Comparison of ENCODE assay signal across 9 mouse cellular contexts in the genomic region with DNA sequence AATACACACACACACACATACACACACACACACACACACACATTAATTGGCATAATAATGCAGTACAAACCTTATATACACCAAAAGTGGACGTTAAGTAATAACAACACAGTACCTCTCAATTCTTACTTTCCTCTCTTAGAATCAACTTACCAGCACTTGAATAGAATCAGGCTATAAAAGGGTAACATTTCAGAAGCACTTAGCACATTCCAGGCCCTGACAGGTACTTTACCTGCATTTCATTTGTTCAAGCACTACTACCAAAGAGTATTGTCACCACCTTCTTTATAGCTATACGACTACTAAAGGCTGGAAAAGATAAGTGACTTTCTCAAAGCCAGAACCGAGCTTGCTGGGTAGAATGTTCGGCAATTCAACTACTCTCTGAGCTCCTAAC. TPM values are rescaled to one million over a fixed set of nuclear protein-coding genes. Genes with fewer than 3 reads are reported as not detected.
A peak's percentile ranks its signal among the peaks of the same experiment; 100 is the strongest.
DNase-seq lines count a peak whose midpoint lies in the region; ATAC-seq and TF ChIP-seq lines count a peak whose summit lies in the region.
"Had no signal": no experiment of that assay in that cellular context is flagged by ENCODE, and none has a peak within 500 bp of the region (broad histone marks: within the 10 kb centered on the region; RNA-seq: fewer than 3 reads in every experiment).

No protein-coding gene starts in this region.

- H3K36me3 ChIP-seq in heart, embryonic 12.5 days: 0 out of 2 replicates have a peak, but pooled peaks cover 3% of the 10 kb centered on the region
- H3K36me3 ChIP-seq in ES-E14 (ENCODE audit: control insufficient read depth, insufficient read depth, low read length, poor library complexity, severe bottlenecking): no peaks in the 10 kb centered on the region
- H3K36me3 ChIP-seq in hindbrain, embryonic 15.5 days: no peaks in the 10 kb centered on the region
- H3K36me3 ChIP-seq in midbrain, embryonic 10.5 days: 0 out of 2 replicates have a peak, but pooled peaks cover 3% of the 10 kb centered on the region

- peaks cover 6% of the 10 kb centered on the region for H3K4me1 ChIP-seq in heart, embryonic 12.5 days (replicated peaks)
- H3K4me1 ChIP-seq in ES-E14 (ENCODE audit: control insufficient read depth in 2 of 2, insufficient read depth in 2 of 2, low read length in 2 of 2, poor library complexity in 1 of 2): no peaks in the 10 kb centered on the region
- H3K4me1 ChIP-seq in hindbrain, embryonic 15.5 days (replicated peaks): peaks cover 18% of the 10 kb centered on the region
- H3K4me1 ChIP-seq in midbrain, embryonic 10.5 days: peaks cover 9% of the 10 kb centered on the region

- H3K9ac ChIP-seq in heart, embryonic 12.5 days: no peak overlapping the region
- no peak overlapping the region for H3K9ac ChIP-seq in ES-E14 (ENCODE audit: insufficient read depth, low read depth, low read length, poor library complexity, severe bottlenecking)
- H3K9ac ChIP-seq in hindbrain, embryonic 15.5 days: no peak overlapping the region; the same call in 1 of the 2 replicates

- H3K9me3 ChIP-seq in heart, embryonic 12.5 days (replicated peaks): no peaks in the 10 kb centered on the region
- H3K9me3 ChIP-seq in ES-E14 (ENCODE audit: control insufficient read depth, insufficient read depth, low read depth, low read length): no peaks in the 10 kb centered on the region
- no peaks in the 10 kb centered on the region for H3K9me3 ChIP-seq in hindbrain, embryonic 15.5 days
- H3K9me3 ChIP-seq in midbrain, embryonic 10.5 days (replicated peaks): no peaks in the 10 kb centered on the region

- ATAC-seq in heart, embryonic 12.5 days (ENCODE audit: insufficient number of reproducible peaks, low FRiP score): no peak
- ATAC-seq in hindbrain, embryonic 15.5 days (ENCODE audit: low FRiP score, low read depth): no peak

- peak overlapping the region; percentile 90; the same call in 1 of the 2 replicates for H3K4me3 ChIP-seq in heart, embryonic 12.5 days
- H3K4me3 ChIP-seq in ES-E14 (ENCODE audit: insufficient read depth in 1 of 2, low read depth in 1 of 2, low read length in 2 of 2, poor library complexity in 1 of 2, severe bottlenecking in 1 of 2): peak overlapping the region; percentile 79 to 95; a peak in 2 of 4 replicates
- H3K4me3 ChIP-seq in hindbrain, embryonic 15.5 days: peak overlapping the region; percentile 98
- peak overlapping the region; percentile 95 for H3K4me3 ChIP-seq in midbrain, embryonic 10.5 days

- H3K4me2 ChIP-seq in heart, embryonic 12.5 days: peak overlapping the region; percentile 86
- peak overlapping the region; percentile 87 for H3K4me2 ChIP-seq in hindbrain, embryonic 15.5 days

- no peak overlapping the region for H3K27ac ChIP-seq in heart, embryonic 12.5 days (ENCODE audit: poor library complexity, severe bottlenecking)
- no peak overlapping the region for H3K27ac ChIP-seq in ES-E14 (ENCODE audit: insufficient read depth, low read depth, low read length, poor library complexity, severe bottlenecking)
- no peak overlapping the region for H3K27ac ChIP-seq in hindbrain, embryonic 15.5 days (replicated peaks)
- H3K27ac ChIP-seq in midbrain, embryonic 10.5 days (replicated peaks): no peak overlapping the region

- no peaks in the 10 kb centered on the region for H3K27me3 ChIP-seq in heart, embryonic 12.5 days (replicated peaks)
- peaks cover 7% of the 10 kb centered on the region; the same call in 1 of the 2 replicates for H3K27me3 ChIP-seq in hindbrain, embryonic 15.5 days
- peaks cover 11% of the 10 kb centered on the region for H3K27me3 ChIP-seq in midbrain, embryonic 10.5 days (ENCODE audit: low read depth, poor library complexity, severe bottlenecking)

- in situ Hi-C loops in ES-E14 (cut with MboI; ENCODE audit: low sequenced_read_pairs in 2 of 2, unreplicated experiment in 2 of 2): no loop called here

- DNase-seq in heart, adult 18-20 months: no peak
- DNase-seq in ES-E14 (ENCODE audit: low read depth, low spot score): no peak
- no peak for DNase-seq in midbrain, embryonic 10.5 days (ENCODE audit: low spot score)
- DNase-seq in layer of hippocampus, adult 9-10 months (ENCODE audit: low spot score): no peak
- DNase-seq in embryo, embryonic 9.5 days (ENCODE audit: extremely low spot score): no peak
- no peak for DNase-seq in thymus, postnatal 10 days (ENCODE audit: low spot score in 2 of 2)
- DNase-seq: heart, adult 2 months had no signal

- 59% methylated on average over 4 of the region's 4 CpGs for WGBS in heart, embryonic 12.5 days
- 90% methylated on average over 4 of the region's 4 CpGs for WGBS in hindbrain, embryonic 15.5 days
- 88% methylated on average over 4 of the region's 4 CpGs for WGBS in midbrain, embryonic 10.5 days

TF ChIP-seq in ES-E14, 5 proteins besides CTCF, POLR2A, EP300 and RAD21:
- no peak for TF ChIP-seq ZC3H11A (IDR thresholded peaks at IDR 0.05; ENCODE audit: borderline replicate concordance, low read depth, low read length)
- TF ChIP-seq MAFK (IDR thresholded peaks at IDR 0.05; ENCODE audit: insufficient read depth, low read depth, low read length): no peak
- TF ChIP-seq CHD2 (IDR thresholded peaks at IDR 0.05; ENCODE audit: low read depth, low read length): no peak
- TF ChIP-seq HCFC1 (IDR thresholded peaks at IDR 0.05; ENCODE audit: borderline replicate concordance, insufficient read depth, low read length): no peak

RNA-seq across cellular contexts. Expression of gene Spopl, which starts 1.3 kb away (rescaled TPM):
- 10.8 and 11.5 TPM in 2 replicates for polyA plus RNA-seq in heart, embryonic 12.5 days (2016; fragmentation: Nextera tagmentation; extraction: Ambion mirVana)
- total RNA-seq in heart, adult 18-20 months (2021): 10 to 100 TPM; 14.6 to 17.6 TPM
- total RNA-seq in ES-E14 (2012; rRNA removed): 14.3 and 14.8 TPM in 2 replicates
- polyA plus RNA-seq in hindbrain, embryonic 15.5 days (2015; fragmentation: Nextera tagmentation; extraction: Ambion mirVana): 9.0 and 10.4 TPM in 2 replicates
- 7.3 and 9.9 TPM in 2 replicates for polyA plus RNA-seq in midbrain, embryonic 10.5 days (2016; fragmentation: Nextera tagmentation; extraction: Ambion mirVana)
